Mouse (Mus musculus): ENCODE measurements around the gene D10Wsu102e.

GRCm38 (mm10) chr10:83368918-83369317, 8.9 kb downstream of the D10Wsu102e start:
- no peak for TF ChIP-seq GATA1 (IDR thresholded peaks at IDR 0.05; ENCODE audit: borderline replicate concordance, low read length)
- no peak for TF ChIP-seq FLI1 (IDR thresholded peaks at IDR 0.05; ENCODE audit: low read length)
